ENCODE assay signal across 20 mouse cellular contexts in the genomic region with DNA sequence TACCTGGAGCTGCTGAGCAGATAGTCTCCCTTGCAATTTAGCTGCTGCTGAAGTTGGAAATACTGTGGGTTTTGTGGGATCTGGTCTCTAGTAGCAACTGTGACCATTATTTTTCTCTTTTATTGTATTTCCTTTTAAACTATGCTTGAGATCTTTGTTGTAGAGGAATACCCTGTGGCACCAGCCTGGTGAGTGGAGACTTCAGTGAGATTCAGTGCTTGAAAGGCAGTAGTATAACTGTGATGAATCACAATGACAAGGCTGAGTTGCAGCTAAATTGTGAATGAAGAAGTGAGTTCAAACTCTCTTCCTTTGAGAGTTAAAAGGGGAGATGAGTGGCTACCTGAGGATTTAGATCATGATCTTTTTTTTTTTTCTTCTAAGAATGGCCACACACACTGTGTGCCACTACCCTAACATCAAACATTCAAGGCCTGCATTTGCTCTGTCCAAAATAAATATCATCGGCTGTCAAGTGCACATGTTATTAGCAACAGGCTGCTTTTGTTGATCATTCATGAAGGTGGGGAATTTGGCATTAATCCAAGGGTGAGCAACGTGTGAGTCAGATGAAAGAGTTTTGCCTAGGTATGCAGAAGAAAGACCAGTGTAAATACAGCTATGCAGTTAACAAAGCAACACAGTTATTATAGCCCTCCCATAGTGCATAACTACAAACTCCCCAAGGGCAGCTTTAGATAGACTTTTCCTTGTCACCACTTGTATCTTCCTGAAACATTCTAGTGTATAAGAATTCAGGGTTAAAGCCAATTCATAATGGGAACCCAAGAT.
DNase-seq lines count a peak whose midpoint lies in the region; ATAC-seq lines count a peak whose summit lies in the region.
"Had no signal": no experiment of that assay in that cellular context is flagged by ENCODE, and none has a peak within 500 bp of the region (broad histone marks: within the 10 kb centered on the region; RNA-seq: fewer than 3 reads in every experiment).

No protein-coding gene starts in this region.

- H3K9ac ChIP-seq in forebrain, embryonic 13.5 days = no peak overlapping the region
- no peak overlapping the region for H3K9ac ChIP-seq in forebrain, embryonic 11.5 days (ENCODE audit: low read length)
- H3K9ac ChIP-seq in midbrain, embryonic 16.5 days (ENCODE audit: low read depth, low read length) = no peak overlapping the region
- no peak overlapping the region for H3K9ac ChIP-seq in midbrain, embryonic 14.5 days (replicated peaks; ENCODE audit: low read length)
- H3K9ac ChIP-seq: forebrain, postnatal 0 days; hindbrain, embryonic 15.5 days; liver, embryonic 12.5 days; lung, embryonic 15.5 days; neural tube, embryonic 13.5 days had no signal

- WGBS in forebrain, embryonic 13.5 days = 39% methylated on average over 2 of the region's 2 CpGs
- WGBS in forebrain, embryonic 11.5 days = 66% methylated on average over 2 of the region's 2 CpGs
- WGBS in midbrain, embryonic 16.5 days = 40% methylated on average over 2 of the region's 2 CpGs
- 58% methylated on average over 2 of the region's 2 CpGs for WGBS in midbrain, embryonic 14.5 days

- no peaks in the 10 kb centered on the region for H3K36me3 ChIP-seq in forebrain, embryonic 13.5 days (ENCODE audit: poor library complexity, severe bottlenecking)
- no peaks in the 10 kb centered on the region for H3K36me3 ChIP-seq in forebrain, embryonic 11.5 days (ENCODE audit: control insufficient read depth, insufficient read depth, low read length)
- H3K36me3 ChIP-seq in midbrain, embryonic 16.5 days (ENCODE audit: control insufficient read depth, insufficient read depth, low read length) = no peaks in the 10 kb centered on the region
- H3K36me3 ChIP-seq in midbrain, embryonic 14.5 days (ENCODE audit: control insufficient read depth, insufficient read depth, low read length) = no peaks in the 10 kb centered on the region
- H3K36me3 ChIP-seq: G1E; hindbrain, embryonic 15.5 days; liver, embryonic 12.5 days; lung, embryonic 15.5 days; neural tube, embryonic 13.5 days had no signal

- no peaks in the 10 kb centered on the region for H3K27me3 ChIP-seq in forebrain, embryonic 13.5 days
- no peaks in the 10 kb centered on the region for H3K27me3 ChIP-seq in forebrain, embryonic 11.5 days (ENCODE audit: control insufficient read depth, insufficient read depth, low read length)
- H3K27me3 ChIP-seq in midbrain, embryonic 16.5 days (ENCODE audit: control insufficient read depth, insufficient read depth, low read depth, low read length) = no peaks in the 10 kb centered on the region
- H3K27me3 ChIP-seq in midbrain, embryonic 14.5 days (ENCODE audit: control insufficient read depth, insufficient read depth, low read length) = no peaks in the 10 kb centered on the region
- H3K27me3 ChIP-seq: hindbrain, embryonic 15.5 days; liver, embryonic 12.5 days; lung, embryonic 15.5 days; neural tube, embryonic 13.5 days had no signal

- no peak for DNase-seq in forebrain, embryonic 11.5 days (ENCODE audit: low spot score)
- peak; percentile 9 for DNase-seq in heart, postnatal 4 days
- DNase-seq in heart, adult 11 months = no peak
- DNase-seq in midbrain, embryonic 14.5 days = no peak
- DNase-seq in forelimb bud, embryonic 11.5 days (ENCODE audit: low read depth, low spot score) = peak; percentile 4
- DNase-seq in liver = no peak
- DNase-seq: adrenal gland, postnatal 36 days; cerebellum, adult 18-20 months; cerebellum, postnatal 36 days; forebrain, postnatal 0 days; right cerebral cortex, adult 18-20 months; thymus, postnatal 4 days had no signal

- H3K4me1 ChIP-seq in forebrain, embryonic 13.5 days = no peaks in the 10 kb centered on the region
- H3K4me1 ChIP-seq in forebrain, embryonic 11.5 days (replicated peaks; ENCODE audit: control insufficient read depth, insufficient read depth, low read length) = no peaks in the 10 kb centered on the region
- no peaks in the 10 kb centered on the region for H3K4me1 ChIP-seq in midbrain, embryonic 16.5 days (ENCODE audit: control insufficient read depth, insufficient read depth, low read length)
- H3K4me1 ChIP-seq in midbrain, embryonic 14.5 days (ENCODE audit: control insufficient read depth, insufficient read depth, low read length) = no peaks in the 10 kb centered on the region
- H3K4me1 ChIP-seq: hindbrain, embryonic 15.5 days; liver, embryonic 12.5 days; lung, embryonic 15.5 days; neural tube, embryonic 13.5 days had no signal

- ATAC-seq in forebrain, embryonic 13.5 days = peak; percentile 30; the same call in 1 of the 2 replicates
- no peak for ATAC-seq in forebrain, embryonic 11.5 days (replicated peaks; ENCODE audit: low FRiP score)
- peak; percentile 56; the same call in 1 of the 2 replicates for ATAC-seq in midbrain, embryonic 16.5 days
- ATAC-seq in midbrain, embryonic 14.5 days (ENCODE audit: low FRiP score, low TSS enrichment) = no peak
- ATAC-seq: forebrain, postnatal 0 days; intestine, embryonic 16.5 days; liver, embryonic 12.5 days had no signal

- H3K9me3 ChIP-seq in forebrain, embryonic 13.5 days (replicated peaks) = no peaks in the 10 kb centered on the region
- H3K9me3 ChIP-seq in forebrain, embryonic 11.5 days (ENCODE audit: control insufficient read depth, low read length) = no peaks in the 10 kb centered on the region
- H3K9me3 ChIP-seq in midbrain, embryonic 16.5 days (replicated peaks; ENCODE audit: control insufficient read depth, low read length, poor library complexity, severe bottlenecking) = no peaks in the 10 kb centered on the region
- no peaks in the 10 kb centered on the region for H3K9me3 ChIP-seq in midbrain, embryonic 14.5 days (ENCODE audit: control insufficient read depth, low read length)
- H3K9me3 ChIP-seq: G1E; hindbrain, embryonic 15.5 days; liver, embryonic 12.5 days; lung, embryonic 15.5 days; neural tube, embryonic 13.5 days had no signal

- H3K27ac ChIP-seq in forebrain, embryonic 13.5 days = no peak overlapping the region
- H3K27ac ChIP-seq in forebrain, embryonic 11.5 days (ENCODE audit: low read depth, low read length) = no peak overlapping the region
- H3K27ac ChIP-seq in midbrain, embryonic 16.5 days (ENCODE audit: low read length) = no peak overlapping the region
- no peak overlapping the region for H3K27ac ChIP-seq in midbrain, embryonic 14.5 days (replicated peaks; ENCODE audit: low read depth, low read length)
- H3K27ac ChIP-seq: hindbrain, embryonic 15.5 days; liver, embryonic 12.5 days; lung, embryonic 15.5 days; neural tube, embryonic 13.5 days had no signal

- no peak overlapping the region for H3K4me2 ChIP-seq in forebrain, embryonic 13.5 days
- no peak overlapping the region for H3K4me2 ChIP-seq in forebrain, embryonic 11.5 days (ENCODE audit: low read depth, low read length, severe bottlenecking)
- H3K4me2 ChIP-seq in midbrain, embryonic 16.5 days (ENCODE audit: low read length) = no peak overlapping the region
- no peak overlapping the region for H3K4me2 ChIP-seq in midbrain, embryonic 14.5 days (ENCODE audit: low read length)
- H3K4me2 ChIP-seq: hindbrain, embryonic 15.5 days; liver, embryonic 12.5 days; lung, embryonic 15.5 days; neural tube, embryonic 13.5 days had no signal

- no peak overlapping the region for H3K4me3 ChIP-seq in forebrain, embryonic 13.5 days
- no peak overlapping the region for H3K4me3 ChIP-seq in forebrain, embryonic 11.5 days (ENCODE audit: low read depth, low read length)
- no peak overlapping the region for H3K4me3 ChIP-seq in midbrain, embryonic 16.5 days (ENCODE audit: low read depth, low read length)
- no peak overlapping the region for H3K4me3 ChIP-seq in midbrain, embryonic 14.5 days (replicated peaks; ENCODE audit: low read depth, low read length)
- H3K4me3 ChIP-seq: hindbrain, embryonic 15.5 days; liver, embryonic 12.5 days; lung, embryonic 15.5 days; neural tube, embryonic 13.5 days had no signal

Comparison
In these comparisons a context has a peak if more than half of its experiments do, and no peak if none do; other contexts are left out.
1. ATAC-seq: peak in forebrain, embryonic 13.5 days (single experiment) and midbrain, embryonic 16.5 days (single experiment); none in forebrain, embryonic 11.5 days (single experiment) and midbrain, embryonic 14.5 days (single experiment).
2. DNase-seq: peak in heart, postnatal 4 days (single experiment) and forelimb bud, embryonic 11.5 days (single experiment); none in forebrain, embryonic 11.5 days (single experiment), heart, adult 11 months (single experiment), midbrain, embryonic 14.5 days (single experiment) and liver (single experiment).